Mouse (Mus musculus) cerebellum, adult 8-10 months (tissue): ENCODE measurements around the gene Arhgap19.
A peak's percentile ranks its signal among the peaks of the same experiment; 100 is the strongest.

Source experiments
- DNase-seq: peaks from one replicate; pipeline ENCODE4 v3.0.0; 2022

The Arhgap19 gene

GRCm38 (mm10) chr19:41831718-41832391 lies 30.0 kb upstream of the Arhgap19 start:
- no peak for DNase-seq

DNA sequence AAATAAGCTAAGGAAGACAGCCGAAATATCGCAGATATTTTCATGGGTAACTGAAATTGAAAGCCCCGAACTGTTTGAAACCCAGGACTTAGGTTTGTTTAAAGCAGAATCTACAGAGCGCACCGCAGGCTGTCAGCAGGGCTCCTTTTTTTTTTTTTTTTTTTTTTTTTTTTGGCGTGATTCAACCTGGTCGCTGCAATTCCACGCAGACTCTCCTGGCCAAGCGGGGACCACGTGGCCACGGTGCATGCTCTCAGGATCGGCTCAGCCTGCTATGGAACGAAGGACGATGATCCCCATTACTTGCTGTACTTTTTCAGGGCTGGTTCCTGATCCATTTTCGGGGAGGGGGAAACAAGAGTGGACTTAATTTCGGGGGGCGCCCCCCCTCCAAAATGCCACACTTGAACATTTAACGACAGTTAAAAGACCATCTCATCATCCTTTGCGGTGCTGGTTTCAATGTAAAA lies 29.3 kb upstream of the Arhgap19 start:
- DNase-seq, result peak; percentile 34

GRCm38 (mm10) chr19:41830106-41831031 lies 28.5 kb upstream of the Arhgap19 start:
- DNase-seq, result peak; percentile 57

DNA sequence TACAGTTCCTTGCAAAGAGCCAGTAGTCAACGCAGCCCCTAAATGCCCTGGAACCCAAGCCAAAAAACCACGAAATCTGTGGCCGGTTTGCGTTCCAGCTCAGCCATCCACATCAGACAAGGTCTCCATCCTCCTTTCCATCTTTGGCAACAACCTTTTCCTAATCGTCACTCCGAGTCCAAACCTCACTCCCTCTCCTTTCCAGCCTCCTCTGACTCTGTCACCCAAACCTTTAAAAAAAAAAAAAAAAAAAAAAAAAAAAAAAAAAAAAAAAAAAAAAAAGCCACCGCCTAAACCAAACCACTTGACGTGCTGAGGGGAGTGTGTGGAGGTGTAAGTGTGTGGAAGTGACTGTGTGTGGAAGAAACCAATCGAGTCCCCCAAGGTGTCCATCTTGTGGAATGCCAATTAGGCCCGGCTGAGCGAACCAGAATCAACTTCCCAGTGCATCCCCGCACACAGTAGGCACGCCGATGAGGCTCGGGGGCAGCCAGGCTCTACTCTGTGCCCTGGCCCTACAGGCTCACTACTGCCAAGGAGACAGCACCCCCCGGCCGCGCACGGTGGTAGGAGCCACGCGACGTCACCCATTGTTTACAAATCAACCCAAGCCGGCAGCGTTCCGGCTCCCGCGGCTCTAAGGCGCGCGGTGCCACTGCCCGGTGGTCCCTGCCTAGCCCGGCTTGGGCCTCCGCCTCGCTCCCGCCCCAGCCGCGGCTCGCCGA lies 27.7 kb upstream of the Arhgap19 start, which contains the start of gene Frat1:
Gene Frat1 (plus strand): TSS at position 590 of the 725 bp plus-strand sequence.
- DNase-seq, result peak; percentile 96

DNA sequence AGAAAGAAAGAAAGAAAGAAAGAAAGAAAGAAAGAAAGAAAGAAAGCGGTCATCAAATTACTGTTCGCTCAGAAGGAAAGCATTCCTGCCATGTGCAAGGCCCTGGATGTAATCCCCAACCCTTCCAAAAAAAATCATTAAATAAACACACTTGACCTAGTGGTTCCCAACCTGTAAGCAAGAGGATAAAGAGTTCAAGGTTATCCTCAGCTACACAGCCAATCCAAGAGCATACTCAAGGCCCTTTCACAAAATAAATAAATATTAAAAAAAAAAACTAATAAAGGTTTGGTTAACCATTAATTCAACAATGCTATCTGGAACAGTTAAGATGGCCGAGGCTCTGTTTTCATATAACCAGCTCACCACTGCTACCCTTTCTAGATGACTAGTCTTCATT lies 27.1 kb upstream of the Arhgap19 start:
- DNase-seq, result no peak

DNA sequence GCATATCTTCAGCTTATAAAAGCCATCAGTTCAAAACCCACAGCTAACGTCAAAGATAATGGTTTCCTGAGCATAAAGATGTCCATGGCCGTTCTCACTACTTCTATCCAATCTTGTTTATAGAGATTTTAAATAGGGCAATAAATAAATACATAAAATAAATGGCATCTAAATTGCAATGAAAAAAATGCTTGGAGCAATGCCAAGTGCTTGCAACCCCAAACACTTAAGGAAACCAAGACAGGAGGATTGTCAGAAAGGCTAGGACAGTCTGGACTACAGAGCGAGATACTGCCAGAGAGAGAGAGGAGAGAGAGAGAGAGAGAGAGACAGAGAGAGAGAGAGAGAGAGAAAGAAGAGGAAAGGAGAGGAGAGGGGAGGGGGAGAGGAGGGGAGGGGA lies 24.7 kb upstream of the Arhgap19 start:
- no peak for DNase-seq

GRCm38 (mm10) chr19:41824950-41825349 lies 23.1 kb upstream of the Arhgap19 start:
- no peak for DNase-seq

- no peak for DNase-seq
These were observed 20.7 kb upstream of the Arhgap19 start for GRCm38 (mm10) chr19:41822589-41822988.

GRCm38 (mm10) chr19:41821436-41821835 lies 19.6 kb upstream of the Arhgap19 start:
- DNase-seq, result no peak

GRCm38 (mm10) chr19:41818749-41819148 lies 16.9 kb upstream of the Arhgap19 start:
- DNase-seq, result no peak

DNA sequence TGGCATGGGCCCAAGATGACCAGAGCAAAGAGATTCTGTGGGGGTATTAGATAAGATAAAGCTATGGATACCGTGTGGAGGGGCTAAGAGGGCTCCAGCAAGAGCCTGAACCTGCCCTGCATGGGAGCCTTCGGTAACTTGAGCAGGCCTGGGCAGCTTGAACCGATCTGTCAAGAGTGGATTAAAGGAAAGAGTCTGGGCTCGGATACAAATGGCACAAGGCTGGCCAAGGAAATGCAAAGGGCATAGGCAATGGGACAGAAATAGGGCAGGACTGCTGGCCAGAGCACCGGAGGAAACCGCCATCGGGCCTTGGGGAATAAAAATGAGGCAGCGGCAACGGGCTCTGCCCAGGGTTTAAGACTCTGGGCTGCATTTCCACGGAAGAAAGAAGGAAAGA lies 15.5 kb upstream of the Arhgap19 start:
- no peak for DNase-seq

DNA sequence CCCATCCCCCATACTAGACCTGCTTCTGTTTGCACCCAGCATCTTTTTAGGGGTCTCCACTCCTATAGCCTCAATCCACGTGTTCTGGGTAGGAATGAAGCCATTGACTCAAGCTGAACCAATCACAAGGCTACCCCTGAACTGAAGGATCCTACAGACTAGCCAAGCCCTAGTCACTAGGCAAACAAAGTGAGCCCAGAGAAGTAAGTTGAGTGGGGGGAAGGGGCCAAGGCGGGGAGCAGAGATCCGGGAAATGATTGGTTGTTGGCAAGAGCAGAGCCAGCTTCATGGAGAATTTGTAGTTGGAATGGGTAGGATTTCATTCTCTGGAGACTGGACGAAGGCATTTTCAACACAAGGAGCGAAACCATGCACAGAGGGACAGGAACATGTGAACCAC lies 15.1 kb upstream of the Arhgap19 start:
- DNase-seq, result no peak

GRCm38 (mm10) chr19:41816410-41816809 lies 14.6 kb upstream of the Arhgap19 start:
- no peak for DNase-seq

- no peak for DNase-seq
These were observed 11.5 kb upstream of the Arhgap19 start for GRCm38 (mm10) chr19:41813374-41813773.

DNA sequence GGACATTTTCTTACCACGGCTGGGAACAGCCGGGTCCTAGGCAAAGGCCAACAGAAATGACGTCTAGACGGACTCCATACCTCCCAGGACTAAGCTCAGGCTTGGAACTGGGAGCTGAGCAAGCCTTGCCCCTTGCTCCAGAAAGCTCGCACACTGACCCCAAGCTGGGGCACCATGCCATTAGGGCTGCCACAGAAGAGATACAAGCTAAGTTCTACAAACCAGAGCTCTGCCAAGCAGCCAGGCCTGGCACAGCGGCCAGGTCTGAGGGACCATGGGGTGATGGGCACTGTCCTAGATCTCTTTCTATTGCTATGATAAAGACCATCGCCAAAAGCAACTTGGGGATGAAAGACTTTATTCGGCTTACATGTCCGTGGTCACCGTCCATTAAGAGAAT lies 10.7 kb upstream of the Arhgap19 start:
- DNase-seq, result no peak

- DNase-seq, result no peak
These were observed 8.2 kb upstream of the Arhgap19 start for GRCm38 (mm10) chr19:41810074-41810473.

GRCm38 (mm10) chr19:41808104-41808634 lies 6.3 kb upstream of the Arhgap19 start:
- no peak for DNase-seq

DNA sequence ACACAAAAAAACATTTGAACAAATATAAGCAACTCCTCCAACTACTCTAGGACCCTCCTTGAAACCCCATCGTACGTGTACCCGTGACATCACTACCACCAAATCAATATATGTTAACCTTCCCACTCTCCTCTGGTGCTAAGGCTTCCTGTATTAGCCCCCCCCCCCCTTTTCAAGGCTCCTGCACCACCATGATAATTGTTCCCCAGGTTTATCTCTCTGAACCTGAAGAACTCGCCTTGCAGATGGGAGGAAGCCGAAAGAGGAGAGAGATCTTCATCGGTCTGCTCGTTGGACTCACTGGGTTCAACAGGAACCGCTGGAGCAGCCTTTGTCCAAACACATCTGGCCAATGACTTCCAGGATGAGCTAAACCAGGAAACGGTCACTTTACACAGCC lies 5.7 kb upstream of the Arhgap19 start:
- DNase-seq, result no peak

DNA sequence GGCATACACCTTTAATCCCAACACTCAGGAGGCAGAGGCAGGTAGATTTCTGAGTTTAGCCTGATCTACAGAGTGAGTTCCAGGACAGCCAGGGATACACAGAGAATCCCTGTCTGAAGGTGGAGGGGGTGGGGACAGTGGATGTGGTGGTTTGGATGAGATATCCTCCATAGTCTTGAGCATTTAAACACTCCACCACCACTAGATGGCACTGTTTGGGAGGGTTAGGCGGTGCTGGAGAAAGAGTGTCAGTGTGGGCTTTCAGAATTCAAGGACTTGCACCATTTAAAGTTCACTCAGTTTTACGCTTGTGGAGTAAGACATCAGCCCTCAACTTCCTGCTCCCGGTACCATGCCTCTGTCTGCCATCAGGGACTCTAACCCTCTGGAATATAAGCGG lies 4.0 kb upstream of the Arhgap19 start:
- DNase-seq, result no peak

DNA sequence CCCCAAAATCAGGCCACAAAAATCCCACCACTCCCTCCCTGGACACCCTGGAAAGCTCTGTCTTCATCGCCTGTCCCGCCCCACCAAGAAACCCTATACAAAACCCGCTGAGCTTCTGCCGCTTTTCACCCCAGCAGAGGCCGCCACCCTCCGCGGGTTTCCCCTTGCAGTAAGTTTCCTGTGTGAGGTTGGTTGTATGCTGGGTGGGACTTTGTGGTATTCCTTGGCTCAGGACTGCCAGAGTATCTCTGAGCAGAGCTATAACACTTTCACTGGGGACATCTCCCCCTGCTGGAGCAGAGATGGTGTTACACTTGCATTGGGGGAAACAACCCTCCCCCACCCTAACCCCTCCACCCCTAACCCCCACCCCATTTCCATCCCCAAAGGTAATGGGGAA lies 1.5 kb upstream of the Arhgap19 start:
- no peak for DNase-seq

GRCm38 (mm10) chr19:41800986-41801741 lies 683 bp downstream of the Arhgap19 start:
- no peak for DNase-seq

GRCm38 (mm10) chr19:41800451-41800850 lies 1.4 kb downstream of the Arhgap19 start:
- DNase-seq, result no peak
